Mouse (Mus musculus): ENCODE results near the gene Nfatc2.

Nfatc2 gene

DNA sequence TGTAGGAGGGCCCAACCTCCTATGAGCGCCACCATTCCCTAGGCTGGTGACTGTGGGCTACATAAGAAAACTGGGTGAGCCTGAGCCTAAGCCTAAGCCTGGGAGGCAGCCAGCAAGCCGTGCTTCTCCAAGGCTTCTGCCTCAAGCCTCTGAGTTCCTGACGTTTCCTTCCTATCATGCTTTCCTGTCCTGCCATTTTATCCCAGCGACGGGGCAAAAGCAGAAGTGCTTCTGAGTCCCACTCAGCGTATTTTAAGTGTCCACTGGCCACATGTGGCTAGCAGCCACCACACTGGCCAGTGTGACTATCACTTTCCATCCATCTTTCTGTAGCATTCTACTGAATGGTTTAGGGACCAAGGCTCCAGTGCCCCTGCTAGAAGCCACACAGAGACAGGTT lies 62.4 kb downstream of the Nfatc2 start:
- in situ Hi-C loops (cut with MseI, MboI) = no loop called here

DNA sequence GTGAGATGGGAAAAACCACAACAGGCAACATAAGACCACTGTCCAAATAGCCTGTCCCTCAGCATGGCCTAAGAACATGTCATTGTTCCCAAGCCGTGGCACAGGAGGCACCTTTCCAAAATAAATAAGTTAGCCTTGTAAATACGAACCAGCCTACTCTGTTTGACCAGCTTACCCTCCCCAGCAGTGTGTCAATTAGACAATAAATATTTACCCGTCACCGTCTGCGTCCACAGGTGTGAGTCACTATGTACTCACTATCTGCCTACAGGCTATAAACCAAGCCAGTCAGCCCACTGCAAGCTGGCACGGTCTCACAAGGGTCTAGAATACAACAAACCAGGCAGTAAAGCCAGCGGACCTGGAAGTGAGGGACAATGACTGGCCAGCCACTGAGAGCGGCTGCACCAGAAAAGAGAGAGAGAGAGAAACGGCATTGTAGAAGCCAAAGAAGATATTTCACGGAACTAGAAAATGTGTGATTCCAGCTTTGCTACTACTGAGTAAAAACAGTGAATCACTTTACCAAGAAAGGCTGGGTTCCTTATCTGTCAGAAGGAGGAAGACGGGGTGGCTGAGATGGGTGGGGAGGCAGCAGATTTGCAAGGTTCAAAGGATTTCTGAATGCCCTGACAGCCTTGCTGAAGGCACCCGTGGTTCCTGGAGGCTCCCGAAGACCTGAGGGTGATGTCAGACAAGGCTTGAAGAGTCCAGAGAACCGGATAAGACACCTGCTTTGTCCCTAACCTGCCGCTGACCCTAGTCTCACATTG lies 69.2 kb downstream of the Nfatc2 start:
- in situ Hi-C loops (cut with MseI, MboI) = no loop called here

DNA sequence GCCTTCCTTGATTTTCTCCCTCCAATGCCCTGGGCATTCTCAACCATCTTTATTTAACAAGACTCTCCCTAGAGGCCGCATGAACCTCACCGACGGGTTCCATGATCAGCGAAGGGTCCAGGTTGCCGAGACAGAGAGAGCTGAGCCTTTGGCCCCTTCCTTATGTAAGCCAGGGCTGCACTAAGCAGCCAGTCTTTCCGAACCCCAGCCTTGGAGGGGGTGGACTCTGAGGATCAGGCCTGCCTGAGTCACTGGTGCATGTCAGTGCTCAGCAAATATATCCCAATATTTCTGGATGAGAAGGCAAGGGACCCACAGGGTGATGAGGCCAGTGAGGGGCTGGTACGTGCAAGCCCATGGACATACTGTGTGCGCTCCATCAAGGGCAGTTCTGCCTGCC lies 72.9 kb downstream of the Nfatc2 start:
- in situ Hi-C loops (cut with MseI, MboI) = loop anchor here in 1 of 2 experiments (5.0 kb wide), 1 partner anchor 54 kb away; no protein-coding TSS in a partner anchor

DNA sequence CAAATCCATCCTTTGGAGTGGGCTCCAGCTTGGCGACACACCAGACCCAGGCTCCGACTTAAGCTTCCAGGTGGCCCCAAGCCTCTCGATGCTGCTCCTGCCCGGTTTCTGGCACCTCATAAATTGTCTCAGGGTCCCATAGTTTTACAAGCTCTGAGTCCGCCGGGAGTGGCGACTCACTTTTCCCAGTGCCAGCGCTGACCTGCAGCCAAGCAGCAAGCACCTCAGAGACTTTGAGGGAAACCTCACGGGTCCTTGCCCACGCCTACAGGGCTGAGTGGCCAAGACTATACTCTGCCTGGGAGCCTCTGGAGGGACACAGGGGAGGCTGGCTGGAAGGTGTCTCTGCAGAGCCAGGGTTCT lies 74.0 kb downstream of the Nfatc2 start:
- in situ Hi-C loops (cut with MseI, MboI) = loop anchor here in 1 of 2 experiments (5.0 kb wide), 1 partner anchor 55 kb away; no protein-coding TSS in a partner anchor

DNA sequence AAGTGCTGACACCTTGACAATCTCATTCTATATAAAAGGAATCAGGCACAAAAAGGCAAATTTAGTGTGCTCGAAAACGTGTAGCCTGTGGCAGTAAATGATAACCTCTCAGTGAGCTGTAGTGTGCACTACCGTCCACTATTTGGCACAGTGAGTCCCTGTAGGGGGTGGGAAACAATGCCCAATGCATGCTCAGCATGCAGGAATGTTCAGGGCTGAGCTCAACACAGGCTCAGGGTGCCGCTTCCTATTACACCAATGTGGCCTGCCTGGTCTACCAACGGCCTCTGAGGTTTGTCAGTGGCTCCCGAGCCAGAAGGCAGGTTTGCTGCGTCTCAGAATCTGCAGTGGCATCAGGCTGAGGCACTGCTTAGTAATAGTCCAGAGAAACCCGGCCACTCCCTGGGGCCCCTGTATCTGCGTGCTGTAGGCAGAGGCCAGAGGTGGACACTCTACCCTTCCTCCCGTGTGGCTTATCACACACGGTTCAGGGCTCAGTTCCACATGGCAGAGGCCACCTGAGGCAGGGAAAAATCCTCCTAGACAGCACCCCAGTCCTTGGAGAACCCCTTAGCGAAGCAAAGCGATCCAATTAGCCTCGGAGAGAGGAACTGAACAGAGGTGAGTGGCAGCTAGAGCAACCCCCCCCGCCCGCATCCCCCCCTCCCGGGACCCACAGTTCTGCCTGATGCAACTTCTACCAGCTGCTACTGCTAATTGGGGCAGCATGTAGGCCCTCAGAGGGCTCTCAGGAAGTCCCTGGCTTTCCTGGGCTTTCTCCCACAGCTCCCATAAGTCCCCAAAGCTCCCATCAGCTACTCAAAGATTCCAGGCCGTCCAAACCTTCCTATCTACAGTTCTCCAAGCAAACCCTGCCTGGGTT lies 74.7 kb downstream of the Nfatc2 start:
- in situ Hi-C loops (cut with MseI, MboI) = loop anchor here in 1 of 2 experiments (5.0 kb wide), 1 partner anchor 56 kb away; no protein-coding TSS in a partner anchor

DNA sequence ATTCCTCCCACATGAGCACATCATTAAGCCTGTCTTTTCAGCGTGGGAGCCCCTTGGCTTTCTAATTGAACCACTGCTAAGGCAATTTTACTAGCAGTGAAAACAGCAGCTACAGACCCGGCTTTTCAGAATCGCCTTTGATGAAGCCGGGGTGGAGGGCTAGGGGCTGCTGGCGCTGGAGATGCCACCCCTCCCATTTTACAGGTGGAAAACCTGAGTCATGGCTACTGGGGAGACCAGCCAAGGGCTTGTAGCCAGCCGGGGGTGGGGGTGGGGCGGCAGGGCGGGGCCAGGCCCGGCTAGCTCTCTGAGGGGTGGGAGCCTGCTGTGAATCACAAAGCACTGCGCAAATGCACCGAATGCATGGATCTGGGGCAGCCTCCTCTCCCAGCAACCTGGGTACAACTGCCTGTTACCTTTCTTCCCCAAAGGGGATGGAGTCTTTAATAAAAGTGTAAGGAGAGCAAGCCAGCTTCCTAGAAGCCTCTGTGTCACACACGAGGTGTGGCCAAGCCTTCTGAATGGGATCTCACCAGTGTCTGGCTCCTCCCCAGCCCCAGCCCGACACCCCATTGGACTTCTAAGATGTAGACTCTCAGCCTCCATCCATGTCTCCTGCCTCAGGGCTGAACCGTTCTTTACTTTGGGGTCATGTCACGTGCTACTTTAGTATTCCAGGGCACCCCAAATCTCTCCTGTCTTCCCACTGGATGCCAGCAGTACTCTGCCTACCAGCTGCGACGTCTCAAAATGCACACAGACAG lies 75.9 kb downstream of the Nfatc2 start:
- in situ Hi-C loops (cut with MseI, MboI) = loop anchor here in 1 of 2 experiments (5.0 kb wide), 1 partner anchor 57 kb away; no protein-coding TSS in a partner anchor

DNA sequence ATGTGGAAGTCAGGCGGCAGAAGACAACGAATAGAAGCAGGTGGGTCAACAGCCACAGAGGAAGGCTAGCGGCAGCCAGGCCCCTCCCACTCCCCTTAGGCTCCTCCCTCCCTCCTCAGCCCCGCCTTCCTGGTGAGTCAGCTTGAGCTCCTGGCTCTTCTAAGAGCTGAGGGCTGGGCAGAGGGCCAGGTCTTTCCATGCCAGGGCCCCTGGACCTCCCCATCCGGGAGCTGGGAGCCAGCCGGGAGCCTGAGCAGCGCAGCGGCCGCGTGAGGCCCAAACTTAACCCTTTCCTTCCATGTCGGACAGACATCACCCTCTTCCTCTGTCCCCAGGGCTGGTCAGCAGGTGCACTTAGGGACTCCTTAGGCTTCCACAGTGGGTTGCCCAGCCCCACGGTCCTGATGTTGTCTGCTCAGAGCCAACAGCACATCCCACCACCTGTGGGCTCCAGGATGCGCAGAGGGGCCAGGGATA lies 76.5 kb downstream of the Nfatc2 start:
- in situ Hi-C loops (cut with MseI, MboI) = loop anchor here in 1 of 2 experiments (5.0 kb wide), 1 partner anchor 57 kb away; no protein-coding TSS in a partner anchor

DNA sequence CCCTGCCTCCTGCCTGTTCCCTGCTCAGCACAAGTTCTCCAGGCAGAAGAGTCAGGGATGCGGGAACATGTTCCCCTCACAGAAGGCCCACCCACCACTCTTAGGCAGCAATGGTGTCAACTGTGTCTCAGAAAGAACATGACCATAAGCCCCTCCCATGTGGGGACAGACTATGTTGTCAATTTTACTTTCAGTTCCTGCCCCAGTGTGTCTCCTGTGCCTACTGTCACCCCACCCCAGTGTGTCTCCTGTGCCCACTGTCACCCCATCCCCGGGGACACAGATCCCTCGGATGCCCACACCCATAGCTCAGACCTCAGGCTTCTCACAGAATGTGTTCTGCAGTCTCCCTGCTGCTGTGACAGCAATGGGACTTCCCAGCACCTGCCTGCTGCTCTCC lies 79.2 kb downstream of the Nfatc2 start:
- in situ Hi-C loops (cut with MseI, MboI) = no loop called here

DNA sequence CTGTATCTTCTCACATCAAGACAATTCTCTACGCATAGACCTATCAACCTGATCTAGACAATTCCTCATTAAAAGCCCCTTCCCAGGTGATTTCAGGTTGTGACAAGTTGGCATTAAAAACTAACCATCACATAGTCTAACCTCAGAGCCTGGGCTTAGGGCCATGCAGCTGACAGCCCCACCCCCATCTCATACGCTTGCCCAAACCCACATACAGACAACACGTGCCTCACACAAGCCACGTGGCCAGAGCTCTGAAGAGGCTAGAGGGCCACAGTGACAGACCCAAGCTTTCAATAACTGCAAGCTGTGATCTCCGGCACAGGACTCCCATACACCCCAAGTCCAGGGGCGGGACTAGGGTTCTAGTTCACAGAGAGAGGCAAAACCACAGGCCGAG lies 80.7 kb downstream of the Nfatc2 start:
- in situ Hi-C loops (cut with MseI, MboI) = no loop called here

DNA sequence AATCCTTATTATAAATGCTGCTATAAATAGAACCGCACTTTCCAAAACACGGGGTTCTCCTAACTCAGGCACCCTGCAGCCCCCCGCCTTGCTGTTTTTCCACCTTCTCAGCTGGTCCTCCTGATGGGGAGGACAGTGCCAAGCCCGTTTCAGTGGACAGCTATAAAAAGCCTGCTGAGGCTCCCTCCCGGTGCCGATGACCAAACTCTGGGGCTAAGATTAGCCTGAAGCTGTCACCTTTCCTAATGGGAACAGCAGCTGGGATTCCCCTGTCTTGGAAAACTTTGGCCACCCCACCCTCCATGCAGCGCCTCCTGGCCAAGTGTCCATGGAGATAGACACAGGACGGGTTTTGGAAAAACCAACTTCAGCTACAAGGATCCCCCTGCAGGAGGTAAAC lies 81.9 kb downstream of the Nfatc2 start:
- in situ Hi-C loops (cut with MseI, MboI) = no loop called here

DNA sequence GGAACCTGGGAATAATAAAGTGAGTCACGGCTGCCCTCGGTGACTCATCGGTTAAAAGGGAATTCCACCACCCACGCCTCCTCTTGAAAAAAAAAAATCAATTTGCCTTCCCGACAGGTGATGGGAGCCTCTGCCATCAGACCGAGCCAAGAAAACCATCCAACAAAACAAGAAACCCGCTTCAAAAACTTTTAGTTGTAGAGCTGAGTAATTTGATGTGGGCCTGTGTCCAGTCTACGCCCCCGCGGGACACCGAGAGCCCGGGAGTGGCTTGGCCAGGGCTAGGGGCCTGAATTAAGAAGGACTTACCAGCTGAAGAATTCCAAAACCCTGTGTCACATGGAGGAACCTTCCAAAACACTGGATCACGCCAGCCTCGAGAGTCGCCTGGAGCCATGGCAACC lies 83.2 kb downstream of the Nfatc2 start:
- in situ Hi-C loops (cut with MseI, MboI) = no loop called here

DNA sequence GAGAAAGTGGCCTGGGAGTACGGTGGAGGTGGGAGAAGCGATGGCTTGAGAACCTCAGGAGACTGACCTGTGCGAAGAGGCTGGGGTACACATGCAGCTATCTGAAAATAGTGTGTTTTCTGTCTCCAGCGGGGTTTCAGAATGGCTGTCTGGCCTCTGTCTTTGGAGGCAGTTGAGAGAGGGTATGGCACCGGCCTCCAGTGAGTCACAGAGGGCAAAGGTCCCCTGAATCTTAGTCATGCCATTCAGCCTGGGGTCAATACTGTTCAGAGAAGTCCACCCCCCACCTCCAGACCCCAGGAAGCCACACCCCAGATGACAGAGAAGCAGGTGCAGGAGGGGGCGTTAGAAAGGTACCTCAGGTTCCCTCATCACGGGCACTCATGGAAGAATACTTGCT lies 83.7 kb downstream of the Nfatc2 start:
- in situ Hi-C loops (cut with MseI, MboI) = no loop called here

DNA sequence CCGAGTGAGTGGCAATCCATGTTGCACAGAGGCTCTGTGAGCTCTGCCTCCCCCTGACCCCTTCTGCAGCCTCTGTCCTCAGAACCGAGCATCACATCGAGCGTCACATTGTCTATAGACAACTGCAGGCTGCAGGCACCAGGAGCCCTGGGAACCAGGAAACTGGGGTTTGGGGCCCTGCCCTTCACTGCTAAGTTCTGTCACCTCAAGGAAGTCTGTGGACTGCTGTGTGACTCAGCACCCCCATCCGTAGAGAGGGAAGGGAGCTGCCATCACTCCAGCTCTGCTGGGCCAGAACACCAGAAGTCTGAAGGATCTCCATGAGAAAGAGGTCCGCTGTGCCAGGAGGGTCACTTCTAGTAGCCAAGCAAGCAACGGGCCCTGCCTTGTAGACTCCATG lies 84.7 kb downstream of the Nfatc2 start:
- in situ Hi-C loops (cut with MseI, MboI) = no loop called here

DNA sequence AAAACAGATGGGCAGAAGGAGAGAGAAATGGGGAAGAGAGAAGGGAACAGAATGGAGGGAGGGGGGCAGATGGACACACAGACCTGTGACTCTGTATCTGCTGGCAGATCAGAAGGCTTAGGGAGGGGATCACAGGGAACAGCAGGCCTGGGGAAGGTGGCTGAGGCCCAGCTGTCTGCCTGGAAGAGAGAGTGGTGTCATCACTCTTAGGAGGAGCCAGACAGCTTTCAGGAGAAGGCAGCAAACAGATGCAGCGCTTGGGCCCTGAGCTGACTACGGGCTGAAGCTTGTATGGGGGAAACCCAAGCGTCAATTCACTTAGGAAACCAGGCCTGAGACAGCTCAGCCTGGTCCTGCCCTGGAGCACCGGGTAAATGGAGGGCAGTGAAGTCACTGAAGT lies 86.0 kb downstream of the Nfatc2 start:
- in situ Hi-C loops (cut with MseI, MboI) = no loop called here

DNA sequence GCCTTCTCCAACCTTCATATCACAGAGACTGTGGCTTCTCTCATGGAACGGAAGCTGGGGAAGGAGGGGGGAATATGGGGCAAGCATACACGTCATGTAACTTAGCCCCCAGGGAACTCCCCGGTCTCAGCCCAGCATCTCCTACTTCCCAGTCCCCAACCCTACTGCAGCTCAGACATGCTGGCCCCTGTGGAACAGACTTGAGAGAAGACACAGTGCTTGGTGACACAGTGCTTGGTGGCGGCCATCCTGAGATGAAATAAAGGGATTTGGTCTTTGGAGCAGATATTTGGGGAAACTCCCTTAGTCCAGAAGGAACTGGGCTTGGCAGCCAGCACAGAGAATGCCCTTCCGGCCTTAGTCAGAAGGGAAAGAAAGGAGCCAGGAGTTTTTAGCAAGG lies 87.3 kb downstream of the Nfatc2 start:
- in situ Hi-C loops (cut with MseI, MboI) = no loop called here

DNA sequence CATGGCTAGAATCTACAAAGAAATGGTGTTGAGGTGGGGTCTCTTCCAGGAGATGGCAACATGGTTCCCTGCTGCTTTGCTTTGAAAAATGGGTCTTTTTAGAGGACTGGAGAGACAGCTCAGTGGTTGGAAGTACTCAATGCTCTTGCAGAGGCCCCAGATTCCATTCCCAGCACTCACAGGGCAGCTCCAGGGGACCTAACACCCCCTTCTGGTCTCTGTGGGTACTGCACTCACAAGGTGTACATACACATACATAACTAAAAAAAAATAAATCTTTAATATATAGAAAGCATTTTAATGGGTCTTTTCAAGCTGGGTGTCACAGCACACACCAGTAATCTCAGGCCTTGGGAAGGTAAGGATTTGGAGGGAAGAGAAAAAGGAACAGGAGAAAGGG lies 89.9 kb downstream of the Nfatc2 start:
- in situ Hi-C loops (cut with MseI, MboI) = no loop called here

DNA sequence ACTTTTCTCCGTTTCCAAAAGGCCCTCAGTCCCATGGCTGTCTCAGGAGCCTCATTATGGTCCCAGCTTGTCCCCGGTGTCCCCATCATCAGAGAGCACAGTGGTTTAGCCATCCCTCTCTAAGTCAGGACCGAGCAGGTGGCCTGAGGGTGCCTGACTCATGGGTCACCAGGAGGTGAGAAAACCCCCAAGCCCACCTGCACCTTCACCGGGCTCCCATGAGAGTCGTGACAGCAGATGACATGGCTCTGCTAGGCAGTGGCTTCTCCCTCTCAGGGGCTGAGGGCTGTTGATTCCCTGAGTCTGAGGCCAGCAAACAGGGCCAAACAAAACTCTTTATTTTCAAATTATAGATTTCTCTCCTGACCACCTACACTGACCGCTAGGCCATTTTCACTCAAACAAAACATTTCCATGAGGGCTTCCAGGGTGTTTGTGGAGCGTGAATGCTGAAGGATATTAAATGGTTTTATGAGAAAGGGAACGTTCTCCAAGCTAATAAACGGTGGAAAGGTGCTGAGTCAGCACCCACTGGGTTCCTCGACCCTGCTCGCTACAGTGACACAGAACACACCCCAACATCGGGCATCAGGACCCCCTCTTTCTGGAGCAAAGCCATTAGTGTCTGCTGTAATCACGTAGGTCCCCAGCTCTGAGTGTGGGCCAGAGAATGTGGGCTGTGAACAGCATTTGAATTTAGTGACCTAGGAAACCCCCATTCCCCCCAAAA lies 92.8 kb downstream of the Nfatc2 start:
- in situ Hi-C loops (cut with MseI, MboI) = no loop called here

DNA sequence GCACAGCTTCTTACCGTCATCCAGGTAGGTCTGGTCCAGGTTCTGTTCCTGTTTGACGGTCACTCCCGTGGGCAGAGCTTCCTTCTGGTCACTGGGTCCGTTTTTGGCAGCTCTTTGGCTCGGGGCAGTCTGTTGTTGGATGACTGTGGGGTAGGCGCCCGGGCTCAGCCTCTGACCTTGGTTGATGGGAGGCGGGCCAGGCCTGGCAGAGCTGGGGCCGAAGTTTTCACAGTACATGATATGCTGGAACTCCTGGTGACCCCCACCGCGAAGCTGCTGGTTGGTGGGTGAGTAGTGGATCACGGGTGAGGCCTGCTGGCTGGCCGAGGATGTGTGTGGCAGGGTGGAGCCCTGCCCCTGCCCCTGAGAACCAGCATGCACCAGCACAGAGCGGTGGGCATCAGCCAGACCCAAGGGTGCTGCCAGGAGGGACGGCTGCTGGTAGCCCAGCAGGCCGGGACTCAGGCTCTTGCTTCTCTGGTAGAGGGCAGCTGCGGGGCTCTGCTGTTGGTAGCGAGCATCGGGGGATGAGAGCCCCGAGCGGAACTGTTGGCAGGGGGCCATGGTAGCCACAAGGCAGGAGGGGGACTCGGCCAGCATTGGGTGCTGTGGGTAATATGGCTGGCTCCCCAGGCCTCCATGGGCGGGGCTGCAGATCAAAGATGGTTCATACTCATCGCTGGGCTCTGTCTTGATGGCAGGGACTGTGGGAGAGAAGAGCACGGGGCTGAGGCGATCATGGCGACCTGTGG lies 96.8 kb downstream of the Nfatc2 start:
- in situ Hi-C loops (cut with MseI, MboI) = no loop called here

DNA sequence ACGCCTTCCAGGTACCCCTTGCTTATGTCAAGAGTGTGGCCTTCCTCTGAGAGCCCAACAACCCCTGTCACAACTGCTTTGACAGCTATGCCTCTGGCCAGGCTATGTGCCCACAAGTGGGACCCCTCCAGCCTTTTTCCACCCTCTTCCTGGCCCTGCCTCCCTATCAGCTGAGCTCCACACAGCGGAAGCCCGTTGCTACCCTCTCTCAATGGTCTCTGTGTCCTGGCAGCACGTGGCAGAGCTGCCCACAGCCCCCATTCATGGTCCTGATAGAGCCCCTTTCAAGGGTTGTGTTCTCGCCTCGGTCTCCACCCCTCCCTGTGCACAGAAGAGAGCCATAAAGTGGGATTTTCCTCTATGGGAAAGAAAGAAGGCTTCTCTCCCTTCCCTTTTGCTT lies 97.7 kb downstream of the Nfatc2 start:
- in situ Hi-C loops (cut with MseI, MboI) = no loop called here

DNA sequence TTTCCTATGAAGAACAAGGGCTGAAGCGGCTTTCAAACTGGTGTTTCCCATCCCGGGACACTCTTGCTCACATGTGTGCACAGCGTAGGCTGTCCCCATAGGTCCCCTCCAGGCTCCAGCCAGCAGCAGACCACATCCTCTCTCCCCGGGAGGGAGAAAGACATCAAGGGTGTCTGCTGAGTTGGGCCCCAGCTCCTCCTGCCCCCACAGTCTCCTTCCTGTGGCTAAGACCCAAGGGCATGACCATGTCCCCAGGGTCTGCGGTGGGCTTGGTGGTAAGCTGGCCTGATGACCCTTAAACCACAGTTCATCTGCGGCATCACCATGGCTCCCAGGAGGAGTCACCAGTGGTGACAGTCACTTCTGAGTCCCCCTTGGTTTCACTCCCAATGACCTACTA lies 100.7 kb downstream of the Nfatc2 start:
- in situ Hi-C loops (cut with MseI, MboI) = no loop called here

Measured in mouse trophoblast stem cell (cell line).